Mouse (Mus musculus): Measurements from ENCODE around the gene Arf6.
"Not testable (repeated sequence)": the region's sequence is repeated elsewhere in the genome, so short reads cannot be mapped to it uniquely, and the experiment has no call there.

Gene Arf6

GRCm38 (mm10) chr12:69371854-69372671 lies at the start of gene Arf6, which contains the start of gene Gm9887:
Gene Arf6, plus strand, starts transcription at chr12:69372150.
Gene Gm9887, minus strand, starts transcription at chr12:69372458.
- peak; percentile 90 for DNase-seq (ENCODE audit: low read depth, low spot score)

GRCm38 (mm10) chr12:69331187-69331586 lies 40.8 kb upstream of the Arf6 start:
- no peak for DNase-seq (ENCODE audit: low read depth, low spot score)

- DNase-seq (ENCODE audit: low read depth, low spot score), result no peak
These were observed 39.8 kb upstream of the Arf6 start for GRCm38 (mm10) chr12:69332147-69332546.

GRCm38 (mm10) chr12:69333547-69333946 lies 38.4 kb upstream of the Arf6 start:
- no peak for DNase-seq (ENCODE audit: low read depth, low spot score)

- no peak for DNase-seq (ENCODE audit: low read depth, low spot score)
These were observed 22.0 kb upstream of the Arf6 start for GRCm38 (mm10) chr12:69349928-69350327.

GRCm38 (mm10) chr12:69351685-69352084 lies 20.3 kb upstream of the Arf6 start:
- no peak for DNase-seq (ENCODE audit: low read depth, low spot score)

- DNase-seq (ENCODE audit: low read depth, low spot score), result peak; percentile 64
These were observed 15.2 kb upstream of the Arf6 start, which contains the start of gene Nemf for GRCm38 (mm10) chr12:69356546-69357299. Gene Nemf, minus strand, starts transcription at chr12:69357165.

- no peak for DNase-seq (ENCODE audit: low read depth, low spot score)
These were observed 14.7 kb upstream of the Arf6 start for GRCm38 (mm10) chr12:69357300-69357646.

GRCm38 (mm10) chr12:69360655-69360996 lies 11.3 kb upstream of the Arf6 start:
- no peak for DNase-seq (ENCODE audit: low read depth, low spot score)

GRCm38 (mm10) chr12:69360997-69361899 lies 10.7 kb upstream of the Arf6 start:
- peak; percentile 93 for DNase-seq (ENCODE audit: low read depth, low spot score)

GRCm38 (mm10) chr12:69361919-69362318 lies 10.0 kb upstream of the Arf6 start:
- no peak for DNase-seq (ENCODE audit: low read depth, low spot score)

- no peak for DNase-seq (ENCODE audit: low read depth, low spot score)
These were observed 9.6 kb upstream of the Arf6 start for GRCm38 (mm10) chr12:69362388-69362787.

GRCm38 (mm10) chr12:69363110-69363509 lies 8.8 kb upstream of the Arf6 start:
- DNase-seq (ENCODE audit: low read depth, low spot score), result not testable (repeated sequence)

- no peak for DNase-seq (ENCODE audit: low read depth, low spot score)
These were observed 7.8 kb upstream of the Arf6 start for GRCm38 (mm10) chr12:69363899-69364762.

- no peak for DNase-seq (ENCODE audit: low read depth, low spot score)
These were observed 6.2 kb upstream of the Arf6 start for GRCm38 (mm10) chr12:69365757-69366156.

- no peak for DNase-seq (ENCODE audit: low read depth, low spot score)
These were observed 5.5 kb upstream of the Arf6 start for GRCm38 (mm10) chr12:69366424-69366823.

GRCm38 (mm10) chr12:69367557-69367956 lies 4.4 kb upstream of the Arf6 start:
- DNase-seq (ENCODE audit: low read depth, low spot score), result no peak

GRCm38 (mm10) chr12:69370936-69371335 lies 1.0 kb upstream of the Arf6 start:
- DNase-seq (ENCODE audit: low read depth, low spot score), result no peak

GRCm38 (mm10) chr12:69371421-69371853 lies 513 bp upstream of the Arf6 start:
- no peak for DNase-seq (ENCODE audit: low read depth, low spot score)

GRCm38 (mm10) chr12:69372731-69373331 lies 881 bp downstream of the Arf6 start:
- DNase-seq (ENCODE audit: low read depth, low spot score), result no peak

Measured in WW6 (cell line).